Mouse (Mus musculus) C2C12 (cell line): ENCODE measurements around the gene Rgs13.

Source experiments
- CTCF ChIP-seq: IDR thresholded peaks from one replicate; pipeline ENCODE4 v1.5.1; 2011; ENCODE audit not compliant: control insufficient read depth, insufficient read depth, insufficient read length
- MYOG ChIP-seq: IDR thresholded peaks from one replicate; pipeline ENCODE4 v1.6.1; 2011; ENCODE audit not compliant: control insufficient read depth, insufficient read length; ENCODE audit errors: extremely low read depth

DNA sequence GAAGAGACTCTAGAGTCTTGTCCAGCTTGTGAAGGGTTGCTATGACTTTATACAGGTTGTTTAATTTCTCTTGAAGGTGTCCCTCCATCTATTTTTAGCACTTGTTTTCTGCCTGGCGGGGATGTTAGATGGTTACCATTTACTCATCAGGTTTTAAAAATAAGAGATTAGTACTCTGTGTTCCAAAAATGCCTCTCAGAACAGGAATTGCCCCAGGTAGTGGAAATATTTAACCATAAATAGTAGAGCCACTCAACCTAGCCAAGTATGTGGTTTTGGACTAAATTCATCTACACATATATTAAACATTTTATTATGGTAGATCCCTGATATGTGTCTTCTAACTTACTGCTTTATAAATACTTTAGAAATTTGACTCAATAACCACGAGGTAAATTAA, 64.2 kb downstream of the Rgs13 start:
- TF ChIP-seq CTCF = no peak
- no peak for TF ChIP-seq MYOG
